Mouse (Mus musculus): ENCODE results near the gene Gpr61.

- TF ChIP-seq E2F4 (IDR thresholded peaks at IDR 0.05; ENCODE audit: insufficient replicate concordance, low read depth, low read length) (no peak), CTCF (conservative IDR thresholded peaks at IDR 0.05 in 1 of 2, IDR thresholded peaks at IDR 0.05 in 1 of 2; ENCODE audit: low read depth in 2 of 2, low read length in 2 of 2) (no peak)
Observed at GRCm38 (mm10) chr3:108112246-108112645, 42.4 kb downstream of the Gpr61 start.

Measured in CH12.LX (cell line).